Mouse (Mus musculus): ENCODE data around the gene 4931428F04Rik. TPM values are rescaled to one million over a fixed set of nuclear protein-coding genes. Genes with fewer than 3 reads are reported as not detected.

The 4931428F04Rik gene
- polyA plus RNA-seq, 1 experiment: 6.0 TPM

GRCm38 (mm10) chr8:105266775-105267174 is 22.9 kb downstream of the 4931428F04Rik start:
- H3K27me3 ChIP-seq (ENCODE audit: control insufficient read depth, insufficient read depth, insufficient read length): no peaks in the 10 kb centered on the region
- H3ac ChIP-seq (ENCODE audit: control insufficient read depth, insufficient read length, low read depth): no peak overlapping the region
- H3K36me3 ChIP-seq (ENCODE audit: control insufficient read depth, insufficient read depth): peaks cover 3% of the 10 kb centered on the region
- peaks cover 16% of the 10 kb centered on the region for H3K79me2 ChIP-seq (ENCODE audit: control insufficient read depth, insufficient read depth)
- TF ChIP-seq USF1 (IDR thresholded peaks at IDR 0.05; ENCODE audit: low read depth): no peak
- TF ChIP-seq CTCF (IDR thresholded peaks at IDR 0.05; ENCODE audit: control insufficient read depth, insufficient read depth, insufficient read length): no peak
- no peak for TF ChIP-seq FOSL1 (IDR thresholded peaks at IDR 0.05; ENCODE audit: insufficient read depth, low read length, poor library complexity, severe bottlenecking)
- no peak for TF ChIP-seq MYOG (IDR thresholded peaks at IDR 0.05; ENCODE audit: control insufficient read depth, extremely low read depth, insufficient read length)
- no peak for TF ChIP-seq CEBPB (IDR thresholded peaks at IDR 0.05; ENCODE audit: low read depth)
- TF ChIP-seq MAX (IDR thresholded peaks at IDR 0.05): no peak
- TF ChIP-seq MYOD1 (IDR thresholded peaks at IDR 0.05; ENCODE audit: control insufficient read depth, insufficient read length, low read depth): no peak
- H3K4me3 ChIP-seq (ENCODE audit: insufficient read depth, poor library complexity, severe bottlenecking): no peak overlapping the region
- peaks cover 3% of the 10 kb centered on the region for H3K79me3 ChIP-seq (ENCODE audit: low read depth)

- H3K27me3 ChIP-seq (ENCODE audit: control insufficient read depth, insufficient read depth, insufficient read length): no peaks in the 10 kb centered on the region
- TF ChIP-seq MYOG (IDR thresholded peaks at IDR 0.05; ENCODE audit: control insufficient read depth, extremely low read depth, insufficient read length) (no peak), FOSL1 (IDR thresholded peaks at IDR 0.05; ENCODE audit: insufficient read depth, low read length, poor library complexity, severe bottlenecking) (no peak), MAX (IDR thresholded peaks at IDR 0.05) (no peak), USF1 (IDR thresholded peaks at IDR 0.05; ENCODE audit: low read depth) (no peak)
Measured at GRCm38 (mm10) chr8:105265128-105265527, 24.5 kb downstream of the 4931428F04Rik start.

GRCm38 (mm10) chr8:105264024-105264982 is 25.4 kb downstream of the 4931428F04Rik start, which contains the start of the genes Tradd and Fbxl8:
Gene Tradd, minus strand, starts transcription at chr8:105264609.
Gene Fbxl8, plus strand, starts transcription at chr8:105264648.
- H3K27me3 ChIP-seq (ENCODE audit: control insufficient read depth, insufficient read depth, insufficient read length): no peaks in the 10 kb centered on the region

More at GRCm38 (mm10) chr8:105265128-105265527, 24.5 kb downstream of the 4931428F04Rik start:
- peaks cover 16% of the 10 kb centered on the region for H3K79me2 ChIP-seq (ENCODE audit: control insufficient read depth, insufficient read depth)
- H3ac ChIP-seq (ENCODE audit: control insufficient read depth, insufficient read length, low read depth): peak overlapping the region; percentile 91
- peaks cover 3% of the 10 kb centered on the region for H3K79me3 ChIP-seq (ENCODE audit: low read depth)
- H3K4me3 ChIP-seq (ENCODE audit: insufficient read depth, poor library complexity, severe bottlenecking): peak overlapping the region; percentile 71
- H3K36me3 ChIP-seq (ENCODE audit: control insufficient read depth, insufficient read depth): peaks cover 6% of the 10 kb centered on the region

GRCm38 (mm10) chr8:105263244-105263912 is 26.3 kb downstream of the 4931428F04Rik start:
- H3K27me3 ChIP-seq (ENCODE audit: control insufficient read depth, insufficient read depth, insufficient read length): no peaks in the 10 kb centered on the region
- no peak for TF ChIP-seq MYOD1 (IDR thresholded peaks at IDR 0.05; ENCODE audit: control insufficient read depth, insufficient read length, low read depth)
- TF ChIP-seq FOSL1 (IDR thresholded peaks at IDR 0.05; ENCODE audit: insufficient read depth, low read length, poor library complexity, severe bottlenecking): no peak
- no peak for TF ChIP-seq CTCF (IDR thresholded peaks at IDR 0.05; ENCODE audit: control insufficient read depth, insufficient read depth, insufficient read length)
- TF ChIP-seq CEBPB (IDR thresholded peaks at IDR 0.05; ENCODE audit: low read depth): no peak
- no peak for TF ChIP-seq MAX (IDR thresholded peaks at IDR 0.05)
- TF ChIP-seq MYOG (IDR thresholded peaks at IDR 0.05; ENCODE audit: control insufficient read depth, extremely low read depth, insufficient read length): no peak
- TF ChIP-seq USF1 (IDR thresholded peaks at IDR 0.05; ENCODE audit: low read depth): no peak
- peaks cover 7% of the 10 kb centered on the region for H3K36me3 ChIP-seq (ENCODE audit: control insufficient read depth, insufficient read depth)
- peaks cover 3% of the 10 kb centered on the region for H3K79me3 ChIP-seq (ENCODE audit: low read depth)
- H3K79me2 ChIP-seq (ENCODE audit: control insufficient read depth, insufficient read depth): peaks cover 16% of the 10 kb centered on the region
- H3K4me3 ChIP-seq (ENCODE audit: insufficient read depth, poor library complexity, severe bottlenecking): peak overlapping the region; percentile 71
- H3ac ChIP-seq (ENCODE audit: control insufficient read depth, insufficient read length, low read depth): no peak overlapping the region

More at GRCm38 (mm10) chr8:105264024-105264982, 25.4 kb downstream of the 4931428F04Rik start, which contains the start of the genes Tradd and Fbxl8:
- Histone ChIP-seq H3ac (ENCODE audit: control insufficient read depth, insufficient read length, low read depth) (peak within 1 kb of the TSS; percentile 91), H3K36me3 (ENCODE audit: control insufficient read depth, insufficient read depth) (peaks cover 10% of the 10 kb centered on the region), H3K4me3 (ENCODE audit: insufficient read depth, poor library complexity, severe bottlenecking) (peak within 1 kb of the TSS; percentile 71), H3K79me3 (ENCODE audit: low read depth) (peaks cover 3% of the 10 kb centered on the region), H3K79me2 (ENCODE audit: control insufficient read depth, insufficient read depth) (peaks cover 16% of the 10 kb centered on the region)
- TF ChIP-seq CTCF (IDR thresholded peaks at IDR 0.05; ENCODE audit: control insufficient read depth, insufficient read depth, insufficient read length) (no peak), USF1 (IDR thresholded peaks at IDR 0.05; ENCODE audit: low read depth) (no peak), MYOD1 (IDR thresholded peaks at IDR 0.05; ENCODE audit: control insufficient read depth, insufficient read length, low read depth) (no peak), MYOG (IDR thresholded peaks at IDR 0.05; ENCODE audit: control insufficient read depth, extremely low read depth, insufficient read length) (no peak), CEBPB (IDR thresholded peaks at IDR 0.05; ENCODE audit: low read depth) (no peak), FOSL1 (IDR thresholded peaks at IDR 0.05; ENCODE audit: insufficient read depth, low read length, poor library complexity, severe bottlenecking) (no peak), MAX (IDR thresholded peaks at IDR 0.05) (no peak)

- H3K4me3 ChIP-seq (ENCODE audit: insufficient read depth, poor library complexity, severe bottlenecking): no peak overlapping the region
- peaks cover 7% of the 10 kb centered on the region for H3K36me3 ChIP-seq (ENCODE audit: control insufficient read depth, insufficient read depth)
- H3ac ChIP-seq (ENCODE audit: control insufficient read depth, insufficient read length, low read depth): no peak overlapping the region
- TF ChIP-seq CEBPB (IDR thresholded peaks at IDR 0.05; ENCODE audit: low read depth) (no peak), FOSL1 (IDR thresholded peaks at IDR 0.05; ENCODE audit: insufficient read depth, low read length, poor library complexity, severe bottlenecking) (no peak), CTCF (IDR thresholded peaks at IDR 0.05; ENCODE audit: control insufficient read depth, insufficient read depth, insufficient read length) (no peak), MAX (IDR thresholded peaks at IDR 0.05) (no peak), MYOG (IDR thresholded peaks at IDR 0.05; ENCODE audit: control insufficient read depth, extremely low read depth, insufficient read length) (no peak), MYOD1 (IDR thresholded peaks at IDR 0.05; ENCODE audit: control insufficient read depth, insufficient read length, low read depth) (no peak), USF1 (IDR thresholded peaks at IDR 0.05; ENCODE audit: low read depth) (no peak)
- peaks cover 16% of the 10 kb centered on the region for H3K79me2 ChIP-seq (ENCODE audit: control insufficient read depth, insufficient read depth)
- H3K79me3 ChIP-seq (ENCODE audit: low read depth): peaks cover 3% of the 10 kb centered on the region
- H3K27me3 ChIP-seq (ENCODE audit: control insufficient read depth, insufficient read depth, insufficient read length): no peaks in the 10 kb centered on the region
Measured at GRCm38 (mm10) chr8:105261326-105261980, 28.2 kb downstream of the 4931428F04Rik start.

All from C2C12 (cell line).